Mouse (Mus musculus) liver, embryonic 16.5 days (tissue): Measurements from ENCODE around the gene Specc1. TPM values are rescaled to one million over a fixed set of nuclear protein-coding genes. Genes with fewer than 3 reads are reported as not detected.

Experiments
- ATAC-seq: fragments of 200-750 bp; cut with Nextera tagmentation; 2 replicates; pipeline ENCODE4 v1.8.0; 2017; ENCODE audit warnings: low read depth, mild to moderate bottlenecking, moderate number of reproducible peaks, moderate library complexity
- H3K27ac ChIP-seq: fragments of 300-500 bp; sonication (generic); 2 replicates; pipeline ENCODE4 v1.5.1; 2014; ENCODE audit warnings: mild to moderate bottlenecking, low read length
- H3K27me3 ChIP-seq: fragments of 300-500 bp; sonication (generic); 2 replicates; pipeline ENCODE4 v1.6.1; 2014; ENCODE audit warnings: low read depth, low read length, mixed read lengths; ENCODE audit not compliant: control insufficient read depth, insufficient read depth
- H3K36me3 ChIP-seq: fragments of 300-500 bp; sonication (generic); 2 replicates; pipeline ENCODE4 v1.6.1; 2014; ENCODE audit warnings: mild to moderate bottlenecking; ENCODE audit not compliant: control insufficient read depth, insufficient read depth
- H3K4me1 ChIP-seq: fragments of 300-500 bp; sonication (generic); 2 replicates; pipeline ENCODE4 v1.6.1; 2014; ENCODE audit warnings: low read depth, low read length, mixed read lengths; ENCODE audit not compliant: control insufficient read depth
- H3K4me2 ChIP-seq: fragments of 300-500 bp; sonication (generic); 2 replicates; pipeline ENCODE4 v1.6.1; 2014; ENCODE audit warnings: low read depth, low read length, mixed read lengths
- H3K4me3 ChIP-seq: fragments of 300-500 bp; sonication (generic); 2 replicates; pipeline ENCODE4 v1.5.1; 2014; ENCODE audit warnings: low read depth, mild to moderate bottlenecking, low read length
- H3K9ac ChIP-seq: fragments of 300-500 bp; sonication (generic); 2 replicates; pipeline ENCODE4 v1.6.1; 2014; ENCODE audit warnings: low read depth, low read length
- H3K9me3 ChIP-seq: fragments of 300-500 bp; sonication (generic); replicated peaks from 2 replicates; pipeline ENCODE4 v1.6.1; 2016; ENCODE audit warnings: low read length; ENCODE audit not compliant: control insufficient read depth
- WGBS: fragments of 180-500 bp; shearing (Covaris S2); extraction: QIAGEN DNeasy Blood & Tissue Kit; methylation state at CpG from one replicate; pipeline ENCODE4 v1.1.7; 2014; ENCODE audit not compliant: insufficient replicate concordance; 5-methylcytosine and 5-hydroxymethylcytosine counted together
- polyA plus RNA-seq: library from polyadenylated mRNA; unstranded; fragments of >200 nt; fragmentation: Nextera tagmentation; extraction: Ambion mirVana; gene quantifications from 2 replicates; pipeline ENCODE4 v1.2.1, GENCODE M21; 2015

Specc1 gene
- polyA plus RNA-seq, 1 experiment from 2014 or later, result 58.6 TPM

DNA sequence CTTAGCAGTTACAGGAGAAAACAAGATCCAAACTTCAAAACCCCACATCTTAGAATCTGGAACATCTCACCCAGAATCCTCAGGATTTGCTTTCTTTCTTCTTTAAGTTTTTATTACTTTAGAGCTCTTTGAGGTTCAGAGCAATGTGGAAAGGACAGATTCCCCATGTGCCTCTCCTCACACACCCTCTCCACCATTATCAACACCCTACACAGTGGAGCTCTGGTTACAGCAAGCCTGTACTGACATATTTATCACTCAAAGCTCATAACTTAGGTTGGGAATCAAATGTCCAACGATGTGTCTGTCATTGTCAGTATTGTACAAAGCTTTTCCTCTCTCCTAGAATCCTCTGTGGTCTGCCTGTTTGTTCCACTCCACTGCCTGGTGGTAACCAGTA lies 108.0 kb downstream of the Specc1 start:
- 9% methylated on average over 1 of the region's 1 CpGs for WGBS
- no peaks in the 10 kb centered on the region for H3K9me3 ChIP-seq
- H3K36me3 ChIP-seq, result no peaks in the 10 kb centered on the region
- H3K4me2 ChIP-seq, result no peak overlapping the region
- no peak overlapping the region for H3K4me3 ChIP-seq
- no peak overlapping the region for H3K9ac ChIP-seq
- no peak overlapping the region for H3K27ac ChIP-seq
- peaks cover 9% of the 10 kb centered on the region for H3K4me1 ChIP-seq
- no peaks in the 10 kb centered on the region for H3K27me3 ChIP-seq
- ATAC-seq, result 0 out of 2 replicates have a peak, but pooled peaks have one; percentile 32

DNA sequence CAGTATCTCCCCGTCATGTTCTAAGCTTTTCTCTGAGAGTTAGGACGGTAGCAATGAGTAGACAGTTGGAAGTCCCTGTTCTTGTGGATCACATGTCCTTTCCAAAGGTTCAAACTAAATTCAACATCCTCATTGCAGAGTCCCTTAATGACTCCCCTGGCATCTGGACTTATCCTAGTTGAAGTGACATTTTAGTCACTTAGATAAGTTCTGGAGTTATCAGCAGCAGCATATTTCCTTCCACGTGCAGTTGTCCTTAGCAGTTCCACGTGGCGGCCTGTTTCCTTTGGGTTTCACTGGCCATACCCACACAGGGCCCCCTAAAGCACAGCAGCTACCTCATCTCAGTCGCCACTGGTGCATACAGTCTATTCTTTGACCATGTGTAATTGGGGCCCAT lies 109.1 kb downstream of the Specc1 start:
- H3K27me3 ChIP-seq, result no peaks in the 10 kb centered on the region
- H3K4me1 ChIP-seq, result peaks cover 9% of the 10 kb centered on the region
- no peak overlapping the region for H3K27ac ChIP-seq
- WGBS, result 19% methylated on average over 6 of the region's 6 CpGs
- no peak overlapping the region for H3K9ac ChIP-seq
- no peaks in the 10 kb centered on the region for H3K9me3 ChIP-seq
- no peaks in the 10 kb centered on the region for H3K36me3 ChIP-seq
- H3K4me2 ChIP-seq, result no peak overlapping the region
- no peak overlapping the region for H3K4me3 ChIP-seq
- peak; percentile 51; the same call in 1 of the 2 replicates for ATAC-seq

DNA sequence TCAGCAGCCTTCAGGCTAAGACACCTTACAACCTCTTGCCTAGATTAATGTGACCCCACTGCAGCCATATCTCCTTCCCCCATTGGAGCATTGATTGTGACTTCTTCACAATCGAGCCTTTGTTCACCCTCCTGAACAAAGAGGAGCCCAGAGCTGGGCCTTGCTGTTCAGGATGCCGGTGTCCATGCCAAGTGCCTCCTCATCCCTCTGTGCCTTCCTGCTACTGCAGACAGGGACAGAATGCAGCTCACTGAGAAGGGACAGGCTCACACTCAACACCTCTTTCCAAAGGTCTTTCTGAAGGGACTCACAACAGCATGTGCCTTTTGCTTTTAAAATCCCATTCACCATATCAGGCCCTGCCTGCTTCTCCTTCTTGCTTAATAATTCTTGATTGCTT lies 113.0 kb downstream of the Specc1 start:
- Histone ChIP-seq H3K36me3 (no peaks in the 10 kb centered on the region), H3K4me1 (peaks cover 8% of the 10 kb centered on the region), H3K27me3 (no peaks in the 10 kb centered on the region), H3K9ac (no peak overlapping the region), H3K4me2 (no peak overlapping the region), H3K4me3 (no peak overlapping the region), H3K27ac (no peak overlapping the region), H3K9me3 (no peaks in the 10 kb centered on the region)
- WGBS, result 72% methylated on average over 2 of the region's 2 CpGs
- ATAC-seq, result no peak

DNA sequence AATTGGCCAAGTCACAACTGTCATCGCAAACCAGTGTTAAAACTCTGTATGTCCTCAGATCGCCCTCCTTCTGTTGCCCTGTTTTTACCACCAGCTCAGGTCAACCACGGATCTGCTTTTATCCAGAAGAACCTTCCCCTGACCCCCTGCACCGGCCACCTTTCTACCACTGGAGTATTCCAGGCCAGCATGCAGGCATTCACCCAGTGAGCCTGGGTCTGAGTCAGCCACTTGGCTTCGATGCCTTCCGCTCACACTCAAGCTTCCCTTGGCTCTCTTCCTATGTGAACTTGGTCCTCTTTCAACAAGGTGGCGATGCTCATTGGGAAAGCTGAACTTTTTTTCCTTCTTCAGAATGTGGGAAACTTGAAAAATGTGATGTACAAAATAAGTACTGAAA lies 113.6 kb downstream of the Specc1 start:
- Histone ChIP-seq H3K27ac (no peak overlapping the region), H3K4me1 (peaks cover 3% of the 10 kb centered on the region), H3K9ac (no peak overlapping the region), H3K9me3 (no peaks in the 10 kb centered on the region), H3K36me3 (no peaks in the 10 kb centered on the region), H3K4me2 (no peak overlapping the region), H3K27me3 (no peaks in the 10 kb centered on the region), H3K4me3 (no peak overlapping the region)
- no peak for ATAC-seq
- WGBS, result 88% methylated on average over 7 of the region's 7 CpGs

DNA sequence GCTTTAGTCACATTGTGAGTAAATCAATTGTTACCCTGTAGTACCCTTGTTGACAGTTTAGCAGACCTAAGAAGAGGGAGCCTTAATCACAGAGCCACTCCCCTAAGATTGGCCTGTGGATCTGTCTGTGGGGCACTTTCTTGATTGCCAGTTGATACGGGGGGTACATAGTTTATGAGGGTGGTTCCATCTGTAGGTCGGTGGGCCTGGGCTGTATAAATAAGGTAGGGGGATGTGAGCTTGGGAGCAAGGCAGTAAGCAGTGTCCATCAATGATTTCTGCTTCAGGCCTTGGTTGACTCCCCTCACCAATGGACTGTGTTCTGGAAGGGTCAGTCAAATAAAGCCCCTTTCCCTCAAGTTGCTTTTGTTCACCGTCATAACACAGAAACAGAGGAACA lies 115.8 kb downstream of the Specc1 start:
- Histone ChIP-seq H3K27ac (no peak overlapping the region), H3K9me3 (no peaks in the 10 kb centered on the region), H3K4me1 (peaks cover 11% of the 10 kb centered on the region), H3K36me3 (no peaks in the 10 kb centered on the region), H3K4me2 (no peak overlapping the region), H3K4me3 (no peak overlapping the region), H3K9ac (no peak overlapping the region), H3K27me3 (no peaks in the 10 kb centered on the region)
- WGBS, result 77% methylated on average over 3 of the region's 3 CpGs
- no peak for ATAC-seq

- Histone ChIP-seq H3K4me3 (no peak overlapping the region), H3K27me3 (no peaks in the 10 kb centered on the region), H3K36me3 (no peaks in the 10 kb centered on the region), H3K9ac (no peak overlapping the region), H3K27ac (no peak overlapping the region), H3K4me1 (peaks cover 14% of the 10 kb centered on the region), H3K9me3 (no peaks in the 10 kb centered on the region), H3K4me2 (no peak overlapping the region)
- WGBS, result 87% methylated on average over 7 of the region's 7 CpGs
- no peak for ATAC-seq
Observed at GRCm38 (mm10) chr11:62073575-62074140, 117.1 kb downstream of the Specc1 start.

DNA sequence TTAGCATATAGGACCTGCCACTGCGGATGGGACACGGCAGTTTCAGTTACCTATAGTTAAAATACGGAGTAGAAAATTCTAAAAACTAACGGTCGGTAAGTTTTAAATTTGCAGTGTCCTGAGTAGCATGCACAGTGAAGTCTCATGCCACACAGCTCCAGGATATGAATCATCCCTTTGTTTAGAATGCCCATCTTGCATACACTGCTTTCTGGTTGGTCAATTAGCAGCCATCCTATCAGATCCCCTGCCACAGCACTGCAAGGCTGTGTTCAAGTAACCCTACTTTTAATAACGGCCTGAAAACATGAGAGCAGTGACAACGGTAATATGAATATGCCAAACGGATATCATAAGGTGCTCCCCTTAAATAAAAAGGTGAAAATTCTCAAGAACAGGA lies 118.0 kb downstream of the Specc1 start:
- no peak overlapping the region for H3K4me2 ChIP-seq
- H3K9me3 ChIP-seq, result no peaks in the 10 kb centered on the region
- no peaks in the 10 kb centered on the region for H3K27me3 ChIP-seq
- peaks cover 14% of the 10 kb centered on the region for H3K4me1 ChIP-seq
- H3K36me3 ChIP-seq, result no peaks in the 10 kb centered on the region
- no peak overlapping the region for H3K9ac ChIP-seq
- H3K27ac ChIP-seq, result no peak overlapping the region
- no peak overlapping the region for H3K4me3 ChIP-seq
- WGBS, result 88% methylated on average over 8 of the region's 8 CpGs
- ATAC-seq, result no peak

DNA sequence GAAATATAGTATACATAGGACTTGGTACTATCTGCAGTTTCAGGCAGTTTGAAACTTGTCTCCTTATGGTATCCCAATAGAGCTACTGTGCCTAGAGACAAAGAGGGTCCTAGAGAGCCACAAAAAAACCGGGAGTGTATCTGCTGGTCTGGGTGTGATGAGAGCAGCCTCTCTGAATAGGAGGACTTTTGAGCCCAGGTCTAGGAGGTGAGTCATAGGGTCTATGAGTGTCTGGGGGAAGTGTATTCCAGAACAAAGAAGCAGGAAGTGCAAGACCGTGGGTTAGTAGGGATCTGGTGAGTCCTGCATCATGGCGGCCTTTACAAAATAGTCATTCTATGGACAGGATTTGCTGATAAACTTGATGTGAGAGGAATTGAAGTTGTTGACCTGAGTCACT lies 118.5 kb downstream of the Specc1 start:
- H3K4me1 ChIP-seq, result peaks cover 14% of the 10 kb centered on the region
- no peak overlapping the region for H3K27ac ChIP-seq
- no peak overlapping the region for H3K4me3 ChIP-seq
- no peaks in the 10 kb centered on the region for H3K27me3 ChIP-seq
- no peak for ATAC-seq
- 63% methylated on average over 3 of the region's 3 CpGs for WGBS
- H3K9ac ChIP-seq, result no peak overlapping the region
- no peaks in the 10 kb centered on the region for H3K9me3 ChIP-seq
- no peak overlapping the region for H3K4me2 ChIP-seq
- no peaks in the 10 kb centered on the region for H3K36me3 ChIP-seq

DNA sequence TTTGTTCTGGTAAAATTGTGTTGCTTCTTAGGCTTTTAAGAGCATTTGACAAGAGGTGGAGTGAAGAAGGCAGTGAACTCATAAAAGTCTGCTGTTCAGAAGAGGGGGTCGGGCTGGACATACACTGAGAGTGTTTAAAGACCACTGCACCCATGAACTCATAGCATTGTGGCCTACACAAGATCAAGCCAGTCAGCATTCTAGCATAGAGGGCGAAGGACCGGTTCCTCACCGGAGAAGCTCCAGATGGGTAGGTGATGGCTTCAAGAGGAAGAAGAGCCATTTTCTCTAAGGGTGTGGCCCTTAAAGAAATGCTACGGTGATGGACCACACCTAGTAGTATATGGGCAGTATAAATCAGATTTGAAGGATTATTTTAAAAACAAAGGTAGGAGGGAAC lies 119.0 kb downstream of the Specc1 start:
- Histone ChIP-seq H3K4me2 (no peak overlapping the region), H3K27ac (no peak overlapping the region), H3K9ac (no peak overlapping the region), H3K9me3 (no peaks in the 10 kb centered on the region), H3K4me3 (no peak overlapping the region), H3K4me1 (peaks cover 14% of the 10 kb centered on the region), H3K27me3 (no peaks in the 10 kb centered on the region), H3K36me3 (no peaks in the 10 kb centered on the region)
- 79% methylated on average over 5 of the region's 5 CpGs for WGBS
- no peak for ATAC-seq
